Mouse (Mus musculus): ENCODE data around the gene Drg2.

GRCm38 (mm10) chr11:60509500-60509899 lies 55.1 kb downstream of the Drg2 start:
- no peak for TF ChIP-seq CTCF (IDR thresholded peaks at IDR 0.05; ENCODE audit: low read depth)
- TF ChIP-seq EP300 (optimal IDR thresholded peaks at IDR 0.05) = no peak

All from stomach, postnatal 0 days (tissue).